Mouse (Mus musculus): ENCODE results near the gene Pnkp. TPM values are rescaled to one million over a fixed set of nuclear protein-coding genes. Genes with fewer than 3 reads are reported as not detected.

The Pnkp gene
- polyA plus RNA-seq, 1 experiment: 36.4 TPM

GRCm38 (mm10) chr7:44895206-44895592 lies 38.3 kb downstream of the Pnkp start:
- Histone ChIP-seq H3K4me1 (peaks cover 74% of the 10 kb centered on the region), H3K27me3 (replicated peaks) (no peaks in the 10 kb centered on the region), H3K9me3 (no peaks in the 10 kb centered on the region), H3K36me3 (replicated peaks; ENCODE audit: low read length) (peaks cover 41% of the 10 kb centered on the region), H3K4me3 (replicated peaks) (peak overlapping the region; percentile 94)
- TF ChIP-seq GATA1 (IDR thresholded peaks at IDR 0.05; ENCODE audit: borderline replicate concordance, low read length) (no peak), FLI1 (IDR thresholded peaks at IDR 0.05; ENCODE audit: low read length) (no peak)

- peaks cover 68% of the 10 kb centered on the region for H3K4me1 ChIP-seq
- no peaks in the 10 kb centered on the region for H3K9me3 ChIP-seq
- no peak for TF ChIP-seq GATA1 (IDR thresholded peaks at IDR 0.05; ENCODE audit: borderline replicate concordance, low read length)
- no peak for TF ChIP-seq FLI1 (IDR thresholded peaks at IDR 0.05; ENCODE audit: low read length)
- no peaks in the 10 kb centered on the region for H3K27me3 ChIP-seq (replicated peaks)
- H3K36me3 ChIP-seq (replicated peaks; ENCODE audit: low read length): peaks cover 41% of the 10 kb centered on the region
- H3K4me3 ChIP-seq (replicated peaks): peak within 1 kb of the TSS; percentile 94
Measured at GRCm38 (mm10) chr7:44895593-44896434, 38.9 kb downstream of the Pnkp start, which contains the start of gene Fuz. Gene Fuz (plus strand): TSS chr7:44896079.

- TF ChIP-seq GATA1 (IDR thresholded peaks at IDR 0.05; ENCODE audit: borderline replicate concordance, low read length) (no peak), FLI1 (IDR thresholded peaks at IDR 0.05; ENCODE audit: low read length) (no peak)
- no peaks in the 10 kb centered on the region for H3K27me3 ChIP-seq (replicated peaks)
- H3K4me3 ChIP-seq (replicated peaks): peak overlapping the region; percentile 94
- H3K9me3 ChIP-seq: no peaks in the 10 kb centered on the region
- H3K36me3 ChIP-seq (replicated peaks; ENCODE audit: low read length): peaks cover 45% of the 10 kb centered on the region
- peaks cover 68% of the 10 kb centered on the region for H3K4me1 ChIP-seq
Measured at GRCm38 (mm10) chr7:44896499-44896898, 39.6 kb downstream of the Pnkp start.

GRCm38 (mm10) chr7:44898607-44899006 lies 41.7 kb downstream of the Pnkp start:
- H3K4me1 ChIP-seq: peaks cover 63% of the 10 kb centered on the region
- peak overlapping the region; percentile 26 for H3K4me3 ChIP-seq (replicated peaks)
- no peak for TF ChIP-seq FLI1 (IDR thresholded peaks at IDR 0.05; ENCODE audit: low read length)
- TF ChIP-seq GATA1 (IDR thresholded peaks at IDR 0.05; ENCODE audit: borderline replicate concordance, low read length): no peak
- no peaks in the 10 kb centered on the region for H3K27me3 ChIP-seq (replicated peaks)
- peaks cover 66% of the 10 kb centered on the region for H3K36me3 ChIP-seq (replicated peaks; ENCODE audit: low read length)
- no peaks in the 10 kb centered on the region for H3K9me3 ChIP-seq

GRCm38 (mm10) chr7:44900632-44901031 lies 43.7 kb downstream of the Pnkp start:
- Histone ChIP-seq H3K9me3 (no peaks in the 10 kb centered on the region), H3K4me1 (peaks cover 58% of the 10 kb centered on the region), H3K27me3 (replicated peaks) (no peaks in the 10 kb centered on the region), H3K4me3 (replicated peaks) (no peak overlapping the region), H3K36me3 (replicated peaks; ENCODE audit: low read length) (peaks cover 87% of the 10 kb centered on the region)
- TF ChIP-seq GATA1 (IDR thresholded peaks at IDR 0.05; ENCODE audit: borderline replicate concordance, low read length) (no peak), FLI1 (IDR thresholded peaks at IDR 0.05; ENCODE audit: low read length) (no peak)

GRCm38 (mm10) chr7:44901230-44901722 lies 44.3 kb downstream of the Pnkp start:
- peaks cover 59% of the 10 kb centered on the region for H3K4me1 ChIP-seq
- peaks cover 93% of the 10 kb centered on the region for H3K36me3 ChIP-seq (replicated peaks; ENCODE audit: low read length)
- no peaks in the 10 kb centered on the region for H3K9me3 ChIP-seq
- TF ChIP-seq FLI1 (IDR thresholded peaks at IDR 0.05; ENCODE audit: low read length) (no peak), GATA1 (IDR thresholded peaks at IDR 0.05; ENCODE audit: borderline replicate concordance, low read length) (no peak)
- H3K4me3 ChIP-seq (replicated peaks): peak overlapping the region; percentile 81
- H3K27me3 ChIP-seq (replicated peaks): no peaks in the 10 kb centered on the region

GRCm38 (mm10) chr7:44905430-44905829 lies 48.5 kb downstream of the Pnkp start:
- Histone ChIP-seq H3K27me3 (replicated peaks) (no peaks in the 10 kb centered on the region), H3K9me3 (no peaks in the 10 kb centered on the region), H3K4me1 (peaks cover 38% of the 10 kb centered on the region), H3K36me3 (replicated peaks; ENCODE audit: low read length) (peaks cover 100% of the 10 kb centered on the region), H3K4me3 (replicated peaks) (peak overlapping the region; percentile 30)
- no peak for TF ChIP-seq FLI1 (IDR thresholded peaks at IDR 0.05; ENCODE audit: low read length)
- no peak for TF ChIP-seq GATA1 (IDR thresholded peaks at IDR 0.05; ENCODE audit: borderline replicate concordance, low read length)

GRCm38 (mm10) chr7:44908706-44909476 lies 52.0 kb downstream of the Pnkp start:
- peaks cover 30% of the 10 kb centered on the region for H3K4me1 ChIP-seq
- H3K36me3 ChIP-seq (replicated peaks; ENCODE audit: low read length): peaks cover 100% of the 10 kb centered on the region
- no peak overlapping the region for H3K4me3 ChIP-seq (replicated peaks)
- TF ChIP-seq FLI1 (IDR thresholded peaks at IDR 0.05; ENCODE audit: low read length): no peak
- no peak for TF ChIP-seq GATA1 (IDR thresholded peaks at IDR 0.05; ENCODE audit: borderline replicate concordance, low read length)
- H3K9me3 ChIP-seq: no peaks in the 10 kb centered on the region
- H3K27me3 ChIP-seq (replicated peaks): no peaks in the 10 kb centered on the region

Other genes with a start within 250 kb of the Pnkp start
- 0.02 TPM in 1 of 2 replicates, not detected in the other for gene Myh14, start 186.3 kb upstream of the Pnkp start, polyA plus RNA-seq (2012; ENCODE audit: insufficient read depth, low replicate concordance)
- not detected in 2 replicates for gene Izumo2, start 148.4 kb upstream of the Pnkp start, polyA plus RNA-seq (2012; ENCODE audit: insufficient read depth, low replicate concordance)
- 63.8 and 68.6 TPM in 2 replicates for gene Vrk3, start 108.7 kb upstream of the Pnkp start, polyA plus RNA-seq (2012; ENCODE audit: insufficient read depth, low replicate concordance)
- 0.12 TPM in 1 of 2 replicates, not detected in the other for gene Zfp473, start 106.1 kb upstream of the Pnkp start, polyA plus RNA-seq (2012; ENCODE audit: insufficient read depth, low replicate concordance)
- 59.4 and 135 TPM in 2 replicates for gene Nup62, start 41.1 kb upstream of the Pnkp start, polyA plus RNA-seq (2012; ENCODE audit: insufficient read depth, low replicate concordance)
- 3.0 and 3.6 TPM in 2 replicates for gene Il4i1, start 40.8 kb upstream of the Pnkp start, polyA plus RNA-seq (2012; ENCODE audit: insufficient read depth, low replicate concordance)
- gene Atf5, start 40.5 kb upstream of the Pnkp start, polyA plus RNA-seq (2012; ENCODE audit: insufficient read depth, low replicate concordance): 279 and 321 TPM in 2 replicates
- gene Akt1s1, start 8.1 kb upstream of the Pnkp start, polyA plus RNA-seq (2012; ENCODE audit: insufficient read depth, low replicate concordance): 372 and 2,506 TPM in 2 replicates
- gene Tbc1d17, start 8.1 kb upstream of the Pnkp start, polyA plus RNA-seq (2012; ENCODE audit: insufficient read depth, low replicate concordance): 44.5 TPM in 2 replicates
- gene Ptov1, start 12.6 kb downstream of the Pnkp start, polyA plus RNA-seq (2012; ENCODE audit: insufficient read depth, low replicate concordance): 191 and 368 TPM in 2 replicates
- gene Med25, start 35.6 kb downstream of the Pnkp start, polyA plus RNA-seq (2012; ENCODE audit: insufficient read depth, low replicate concordance): 249 and 952 TPM in 2 replicates
- gene Fuz, start 38.9 kb downstream of the Pnkp start, polyA plus RNA-seq (2012; ENCODE audit: insufficient read depth, low replicate concordance): 69.9 and 126 TPM in 2 replicates
- 137 and 235 TPM in 2 replicates for gene Ap2a1, start 72.4 kb downstream of the Pnkp start, polyA plus RNA-seq (2012; ENCODE audit: insufficient read depth, low replicate concordance)
- gene Tsks, start 86.1 kb downstream of the Pnkp start, polyA plus RNA-seq (2012; ENCODE audit: insufficient read depth, low replicate concordance): 0.62 TPM in 1 of 2 replicates, not detected in the other
- gene Cpt1c, start 117.7 kb downstream of the Pnkp start, polyA plus RNA-seq (2012; ENCODE audit: insufficient read depth, low replicate concordance): 0.82 TPM in 1 of 2 replicates, not detected in the other
- 7.0 and 74.9 TPM in 2 replicates for gene Prmt1, start 129.4 kb downstream of the Pnkp start, polyA plus RNA-seq (2012; ENCODE audit: insufficient read depth, low replicate concordance)
- gene Irf3, start 140.5 kb downstream of the Pnkp start, polyA plus RNA-seq (2012; ENCODE audit: insufficient read depth, low replicate concordance): 44.2 and 87.0 TPM in 2 replicates
- gene Bcl2l12, start 141.6 kb downstream of the Pnkp start, polyA plus RNA-seq (2012; ENCODE audit: insufficient read depth, low replicate concordance): 44.7 and 73.7 TPM in 2 replicates
- gene Scaf1, start 159.2 kb downstream of the Pnkp start, polyA plus RNA-seq (2012; ENCODE audit: insufficient read depth, low replicate concordance): 219 and 387 TPM in 2 replicates
- 26.5 and 83.1 TPM in 2 replicates for gene Rras, start 160.8 kb downstream of the Pnkp start, polyA plus RNA-seq (2012; ENCODE audit: insufficient read depth, low replicate concordance)
- 63.6 and 73.6 TPM in 2 replicates for gene Prr12, start 195.7 kb downstream of the Pnkp start, polyA plus RNA-seq (2012; ENCODE audit: insufficient read depth, low replicate concordance)
- gene Nosip, start 205.3 kb downstream of the Pnkp start, polyA plus RNA-seq (2012; ENCODE audit: insufficient read depth, low replicate concordance): 150 and 186 TPM in 2 replicates
- gene Prrg2, start 205.5 kb downstream of the Pnkp start, polyA plus RNA-seq (2012; ENCODE audit: insufficient read depth, low replicate concordance): 91.5 and 106 TPM in 2 replicates
- gene Rcn3, start 235.1 kb downstream of the Pnkp start, polyA plus RNA-seq (2012; ENCODE audit: insufficient read depth, low replicate concordance): 1.7 TPM in 1 of 2 replicates, not detected in the other
- 28.9 and 70.0 TPM in 2 replicates for gene Fcgrt, start 246.7 kb downstream of the Pnkp start, polyA plus RNA-seq (2012; ENCODE audit: insufficient read depth, low replicate concordance)